Mouse (Mus musculus) olfactory bulb, adult 2 months (tissue): ENCODE results near the gene Hmgcr.

Source experiments
- CTCF ChIP-seq: fragments of 200-500 bp; IDR thresholded peaks from 2 replicates; pipeline ENCODE4 v1.5.1; 2012; ENCODE audit warnings: low read depth, mild to moderate bottlenecking, low read length, moderate library complexity; ENCODE audit not compliant: insufficient read depth
- POLR2A ChIP-seq: fragments of 200-500 bp; IDR thresholded peaks from 2 replicates; pipeline ENCODE4 v1.6.1; 2012; ENCODE audit warnings: mild to moderate bottlenecking, low read depth, low read length, moderate library complexity; ENCODE audit not compliant: insufficient read depth

DNA sequence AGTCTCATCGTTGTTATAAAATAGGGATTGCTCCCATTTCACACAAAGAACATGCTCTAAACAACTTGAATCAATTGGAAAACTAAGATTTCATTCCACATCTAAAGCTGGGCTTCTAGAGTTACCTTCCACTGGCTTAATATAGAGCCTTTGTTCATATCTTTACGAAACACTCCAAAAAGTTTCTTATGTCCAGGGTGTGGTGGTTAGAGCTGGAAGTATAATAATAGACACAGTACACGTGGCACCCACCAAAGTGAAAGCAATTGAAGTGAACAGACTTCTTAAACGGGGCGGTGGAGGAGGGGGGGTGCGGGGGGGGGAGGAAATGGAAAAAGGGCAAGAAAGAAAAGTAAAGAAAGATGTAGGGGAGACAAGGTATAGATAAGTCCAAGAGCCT lies 1.5 kb upstream of the Hmgcr start:
- TF ChIP-seq POLR2A, result no peak
- no peak for TF ChIP-seq CTCF
